In the genomic region with DNA sequence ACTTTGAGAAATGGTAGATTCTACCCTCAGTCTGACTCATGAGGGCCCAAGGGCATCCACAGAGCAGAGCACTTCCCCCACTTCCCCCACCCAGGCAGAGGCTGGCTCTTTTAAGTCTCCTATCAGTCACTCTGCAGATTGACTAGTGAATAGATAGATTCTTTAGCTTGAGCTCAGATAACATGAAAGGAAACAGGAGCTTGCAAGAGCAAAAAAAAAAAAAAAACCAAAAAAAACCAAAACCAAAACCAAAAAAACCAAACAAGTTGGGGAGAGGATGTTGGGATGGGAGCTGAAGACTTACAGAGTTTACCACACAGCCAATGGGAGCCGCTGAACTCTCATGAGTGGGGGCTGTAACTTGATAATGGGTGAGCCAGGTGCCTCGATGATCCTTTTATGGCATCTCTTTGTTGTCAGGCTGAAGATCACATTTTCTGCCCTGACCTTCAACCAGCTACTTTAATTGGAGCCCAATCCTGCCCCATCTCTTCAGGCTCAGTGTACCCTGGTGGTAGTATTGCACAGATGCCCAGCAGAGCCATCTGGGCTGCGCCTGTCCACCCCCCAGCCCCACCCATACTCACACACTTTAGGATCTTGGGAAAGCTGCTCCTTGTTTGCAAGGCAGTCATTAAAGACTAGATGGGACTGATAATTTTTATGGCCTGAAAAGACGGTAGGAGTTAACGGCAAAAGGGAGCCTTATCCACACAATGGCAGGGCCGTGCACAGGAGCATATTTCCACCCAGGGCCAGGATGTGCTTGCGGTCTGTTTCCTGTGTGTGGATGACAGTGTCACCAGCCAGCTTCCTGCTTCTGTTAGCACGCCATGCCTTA, we compare ENCODE assay signal across 9 mouse cellular contexts. TPM values are rescaled to one million over a fixed set of nuclear protein-coding genes. Genes with fewer than 3 reads are reported as not detected.
DNase-seq lines count a peak whose midpoint lies in the region; ATAC-seq lines count a peak whose summit lies in the region.
"Had no signal": no experiment of that assay in that cellular context is flagged by ENCODE, and none has a peak within 500 bp of the region (broad histone marks: within the 10 kb centered on the region; RNA-seq: fewer than 3 reads in every experiment).

No protein-coding gene starts in this region.

- peak overlapping the region; percentile 29; the same call in 1 of the 2 replicates for H3K27ac ChIP-seq in heart, embryonic 15.5 days
- H3K27ac ChIP-seq in limb, embryonic 10.5 days = peak overlapping the region; percentile 59

- H3K27me3 ChIP-seq in heart, embryonic 15.5 days = no peaks in the 10 kb centered on the region
- no peaks in the 10 kb centered on the region for H3K27me3 ChIP-seq in limb, embryonic 10.5 days (ENCODE audit: low read depth, poor library complexity, severe bottlenecking)
- H3K27me3 ChIP-seq: CH12.LX had no signal

- intact Hi-C loops in heart, postnatal 25 days (cut with DNase I) = no loop called here

- ATAC-seq in heart, embryonic 15.5 days (replicated peaks; ENCODE audit: insufficient number of reproducible peaks, insufficient read depth, low FRiP score, low read depth) = no peak; the same call in 1 of the 2 replicates

- no peaks in the 10 kb centered on the region for H3K36me3 ChIP-seq in heart, embryonic 15.5 days
- H3K36me3 ChIP-seq in limb, embryonic 10.5 days = no peaks in the 10 kb centered on the region

- 0 out of 2 replicates have a peak, but pooled peaks cover 2% of the 10 kb centered on the region for H3K4me1 ChIP-seq in heart, embryonic 15.5 days (replicated peaks)
- H3K4me1 ChIP-seq in limb, embryonic 10.5 days = peaks cover 11% of the 10 kb centered on the region

- peak; percentile 95 for DNase-seq in heart, adult 11 months
- DNase-seq in heart, postnatal 25 days (ENCODE audit: low spot score) = no peak
- no peak for DNase-seq in limb, embryonic 10.5 days (ENCODE audit: low spot score)
- peak; percentile 53 to 65 for DNase-seq in thymus, adult 18-20 months
- no peak for DNase-seq in ovary, postnatal 36 days (ENCODE audit: low spot score)
- no peak for DNase-seq in cerebellum, postnatal 10 days
- DNase-seq in right cerebral cortex, postnatal 4 days = no peak

- no peak overlapping the region for H3K4me3 ChIP-seq in heart, embryonic 15.5 days
- no peak overlapping the region for H3K4me3 ChIP-seq in limb, embryonic 10.5 days

- WGBS in heart, embryonic 15.5 days = 48% methylated on average over 8 of the region's 8 CpGs
- 52% methylated on average over 8 of the region's 8 CpGs for WGBS in limb, embryonic 10.5 days

- peak overlapping the region; percentile 18; the same call in 1 of the 2 replicates for H3K4me2 ChIP-seq in heart, embryonic 15.5 days

- H3K9ac ChIP-seq in heart, embryonic 15.5 days = no peak overlapping the region

- no peaks in the 10 kb centered on the region for H3K9me3 ChIP-seq in heart, embryonic 15.5 days (replicated peaks)
- no peaks in the 10 kb centered on the region for H3K9me3 ChIP-seq in limb, embryonic 10.5 days (replicated peaks)

RNA-seq across cellular contexts. Expression of gene Dazl, which starts 38.0 kb away (rescaled TPM):
- under 1 TPM in 1 of 2 experiments, not detected in 1; 0.20 TPM for total RNA-seq in heart, postnatal 25 days (2021)
- 0.15 and 0.28 TPM in 2 replicates for polyA plus RNA-seq in heart, embryonic 15.5 days (2015; fragmentation: Nextera tagmentation; extraction: Ambion mirVana)
- not detected in 2 replicates for polyA plus RNA-seq in limb, embryonic 10.5 days (2016; fragmentation: Nextera tagmentation; extraction: Ambion mirVana)

Comparison
In these comparisons a context has a peak if more than half of its experiments do, and no peak if none do; other contexts are left out.
1. DNase-seq: peak in heart, adult 11 months (single experiment) and thymus, adult 18-20 months (2 of 2); none in heart, postnatal 25 days (single experiment), limb, embryonic 10.5 days (single experiment), ovary, postnatal 36 days (single experiment), cerebellum, postnatal 10 days (0 of 2) and right cerebral cortex, postnatal 4 days (single experiment).